Mouse (Mus musculus): ENCODE data around the gene Kif3a.

DNA sequence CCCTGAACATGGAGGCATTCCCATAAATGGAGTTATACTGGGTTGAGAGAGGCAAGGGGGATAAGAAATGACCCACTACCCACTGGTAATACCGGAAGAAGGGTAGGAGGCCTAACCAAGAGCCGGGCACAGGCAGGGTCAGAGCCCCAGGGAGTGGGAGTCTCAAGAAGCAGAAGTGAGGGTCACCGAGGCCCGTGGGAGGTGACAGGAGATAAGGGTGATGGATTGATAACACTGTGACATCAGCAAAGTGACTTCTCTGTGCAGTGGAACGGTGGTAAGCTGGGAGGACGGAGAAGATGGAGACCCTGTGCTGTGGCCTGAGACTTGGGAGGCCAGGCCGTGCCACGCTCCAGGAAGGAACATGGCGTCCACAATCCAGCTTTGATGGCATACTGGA lies 56.4 kb downstream of the Kif3a start:
- TF ChIP-seq NANOG (IDR thresholded peaks at IDR 0.05; ENCODE audit: borderline replicate concordance, low read length) (no peak), CTCF (conservative IDR thresholded peaks at IDR 0.05; ENCODE audit: low read length) (no peak)

Data from E14TG2a.4 (cell line).